In the genomic region with DNA sequence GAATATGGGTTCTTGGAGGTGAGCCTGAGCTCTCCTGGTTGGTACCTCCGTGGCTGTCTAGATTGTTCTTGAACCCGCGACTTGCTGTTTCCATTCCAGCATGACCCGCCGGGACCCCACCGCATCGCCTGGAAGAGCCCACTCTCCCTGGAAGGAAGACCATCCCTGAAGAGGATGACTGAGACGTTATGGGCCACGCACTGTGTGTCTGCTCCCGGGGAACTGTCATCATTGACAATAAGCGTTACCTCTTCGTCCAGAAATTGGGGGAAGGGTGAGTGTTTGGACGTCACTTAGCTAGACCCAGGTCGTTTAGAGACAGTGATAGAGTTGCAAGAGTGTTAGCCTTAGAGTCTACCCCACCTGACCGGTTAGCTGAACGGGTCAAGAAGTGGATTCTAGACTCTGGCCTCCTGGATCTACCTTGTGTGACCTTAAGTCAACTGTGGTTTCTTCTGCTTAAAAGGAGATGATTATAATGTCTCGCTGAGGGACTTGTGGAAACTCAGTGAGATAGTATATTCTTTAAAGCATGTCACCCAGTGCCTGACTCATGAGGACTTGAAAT, we compare ENCODE assay signal across 8 mouse cellular contexts. TPM values are rescaled to one million over a fixed set of nuclear protein-coding genes. Genes with fewer than 3 reads are reported as not detected.
DNase-seq lines count a peak whose midpoint lies in the region; ATAC-seq and TF ChIP-seq lines count a peak whose summit lies in the region.

No protein-coding gene starts in this region.

- TF ChIP-seq RAD21 in MEL (IDR thresholded peaks at IDR 0.05; ENCODE audit: low read depth, low read length): no peak

- H3K36me3 ChIP-seq in heart, embryonic 16.5 days (ENCODE audit: control insufficient read depth, insufficient read depth): peaks cover 22% of the 10 kb centered on the region
- H3K36me3 ChIP-seq in MEL (ENCODE audit: control insufficient read depth in 1 of 2, insufficient read depth in 2 of 2, low read length in 2 of 2): peaks cover 11 to 54% of the 10 kb centered on the region in 2 experiments; a peak in 3 of 4 replicates
- H3K36me3 ChIP-seq in hindbrain, embryonic 11.5 days (ENCODE audit: control insufficient read depth, insufficient read depth, low read length): 0 out of 2 replicates have a peak, but pooled peaks cover 2% of the 10 kb centered on the region
- H3K36me3 ChIP-seq in macrophage (ENCODE audit: inconsistent target): peaks cover 20% of the 10 kb centered on the region; the same call in 1 of the 2 replicates

- no peaks in the 10 kb centered on the region for H3K9me3 ChIP-seq in heart, embryonic 16.5 days (replicated peaks; ENCODE audit: control insufficient read depth, low read length)
- no peaks in the 10 kb centered on the region for H3K9me3 ChIP-seq in MEL (replicated peaks; ENCODE audit: insufficient read depth, low read length)
- no peaks in the 10 kb centered on the region for H3K9me3 ChIP-seq in hindbrain, embryonic 11.5 days (ENCODE audit: control insufficient read depth, low read length)

- DNase-seq in heart, postnatal 25 days (ENCODE audit: low spot score): no peak
- peak; percentile 31 for DNase-seq in MEL (ENCODE audit: low read depth, low spot score)
- no peak for DNase-seq in hindbrain, embryonic 11.5 days (ENCODE audit: low spot score)
- no peak for DNase-seq in right cerebral cortex, postnatal 25 days
- DNase-seq in urinary bladder, postnatal 36 days (ENCODE audit: low spot score in 2 of 2): no peak
- DNase-seq in embryo, embryonic 10 days (ENCODE audit: low spot score): no peak

- WGBS in heart, embryonic 16.5 days: 11% methylated on average over 17 of the region's 17 CpGs
- WGBS in hindbrain, embryonic 11.5 days: 14% methylated on average over 17 of the region's 17 CpGs
- 8% methylated on average over 17 of the region's 17 CpGs for WGBS in macrophage (ENCODE audit: missing documents)

- no peak for TF ChIP-seq EP300 in MEL (IDR thresholded peaks at IDR 0.05; ENCODE audit: low read depth in 1 of 2, low read length in 2 of 2)

- H3K27ac ChIP-seq in heart, embryonic 16.5 days (ENCODE audit: low read length): no peak overlapping the region
- H3K27ac ChIP-seq in MEL (ENCODE audit: control insufficient read depth, low read depth, low read length) (peak overlapping the region; percentile 55), macrophage (peak overlapping the region; percentile 71)
- no peak overlapping the region for H3K27ac ChIP-seq in hindbrain, embryonic 11.5 days (ENCODE audit: low read depth, low read length)

- H3K9ac ChIP-seq in heart, embryonic 16.5 days (ENCODE audit: low read length): peak overlapping the region; percentile 91
- H3K9ac ChIP-seq in MEL (ENCODE audit: control insufficient read depth, low read depth, low read length, poor library complexity, severe bottlenecking): peak overlapping the region; percentile 82
- peak overlapping the region; percentile 91 for H3K9ac ChIP-seq in hindbrain, embryonic 11.5 days (ENCODE audit: low read depth, low read length)

- H3K4me2 ChIP-seq in heart, embryonic 16.5 days (ENCODE audit: low read depth, low read length): peak overlapping the region; percentile 80
- H3K4me2 ChIP-seq in hindbrain, embryonic 11.5 days (replicated peaks; ENCODE audit: low read depth, low read length): peak overlapping the region; percentile 88

- ATAC-seq in heart, embryonic 16.5 days (replicated peaks; ENCODE audit: extremely low read depth, insufficient read depth, low FRiP score): no peak
- no peak; the same call in 1 of the 2 replicates for ATAC-seq in hindbrain, embryonic 11.5 days (ENCODE audit: low FRiP score)

- TF ChIP-seq POLR2A in MEL (IDR thresholded peaks at IDR 0.05; ENCODE audit: control insufficient read depth in 1 of 2, insufficient read depth in 1 of 2, low read depth in 1 of 2, low read length in 2 of 2, poor library complexity in 1 of 2): no peak

- H3K4me1 ChIP-seq in heart, embryonic 16.5 days (ENCODE audit: control insufficient read depth, insufficient read depth, low read length): peaks cover 18% of the 10 kb centered on the region
- H3K4me1 ChIP-seq in MEL (ENCODE audit: control insufficient read depth in 1 of 2, insufficient read depth in 2 of 2, low read length in 2 of 2): peaks cover 2 to 51% of the 10 kb centered on the region in 2 experiments; a peak in 3 of 4 replicates
- peaks cover 5% of the 10 kb centered on the region for H3K4me1 ChIP-seq in hindbrain, embryonic 11.5 days (replicated peaks; ENCODE audit: control insufficient read depth, insufficient read depth, low read length)

- no peak for TF ChIP-seq CTCF in MEL (IDR thresholded peaks at IDR 0.05 in 2 of 3, conservative IDR thresholded peaks at IDR 0.05 in 1 of 3; ENCODE audit: control insufficient read depth in 1 of 3, insufficient read depth in 1 of 3, low read depth in 2 of 3, low read length in 3 of 3, poor library complexity in 1 of 3, severe bottlenecking in 1 of 3)

- H3K79me2 ChIP-seq in MEL (ENCODE audit: control insufficient read depth, insufficient read depth, low read length, poor library complexity) (peaks cover 60% of the 10 kb centered on the region), macrophage (ENCODE audit: inconsistent target) (peaks cover 38% of the 10 kb centered on the region)

- peaks cover 2% of the 10 kb centered on the region for H3K27me3 ChIP-seq in heart, embryonic 16.5 days (ENCODE audit: control insufficient read depth, insufficient read depth, low read length)
- H3K27me3 ChIP-seq in MEL (ENCODE audit: control insufficient read depth in 1 of 2, insufficient read depth in 2 of 2, low read length in 2 of 2): no peaks in the 10 kb centered on the region
- H3K27me3 ChIP-seq in hindbrain, embryonic 11.5 days (ENCODE audit: control insufficient read depth, insufficient read depth, low read length): peaks cover 7% of the 10 kb centered on the region

- H3K4me3 ChIP-seq in heart, embryonic 16.5 days (ENCODE audit: low read length): peak overlapping the region; percentile 77
- peak overlapping the region; percentile 50 to 89 for H3K4me3 ChIP-seq in MEL (ENCODE audit: control insufficient read depth in 1 of 2, insufficient read depth in 1 of 2, low read depth in 2 of 2, low read length in 2 of 2)
- H3K4me3 ChIP-seq in hindbrain, embryonic 11.5 days (ENCODE audit: low read depth, low read length): peak overlapping the region; percentile 84
- peak overlapping the region; percentile 78 for H3K4me3 ChIP-seq in macrophage (ENCODE audit: inconsistent target)

- intact Hi-C loops in heart, postnatal 25 days (cut with DNase I): loop anchor here (2.0 kb wide), 1 partner anchor 40 kb away; no protein-coding TSS in a partner anchor

RNA-seq across cellular contexts. Expression of gene Stk16, which starts 0.6 kb away (rescaled TPM):
- 96.5 and 102 TPM in 2 replicates for polyA plus RNA-seq in heart, embryonic 16.5 days (2015; fragmentation: Nextera tagmentation; extraction: Ambion mirVana)
- 10 to 100 TPM; 45.2 to 48.8 TPM for total RNA-seq in heart, postnatal 25 days (2021)
- 83.2 and 110 TPM in 2 replicates for total RNA-seq in MEL (2012; rRNA removed)
- polyA plus RNA-seq in MEL (2012; ENCODE audit: insufficient read depth in 1 of 2, insufficient read length in 2 of 2, low read depth in 1 of 2, low replicate concordance in 2 of 2, missing spikeins in 1 of 2) (100 to 1,000 TPM in 1 of 2 experiments, not detected in 1; 154 TPM), macrophage (2018) (31.1 to 48.8 TPM (median 46.3 TPM) in 3 replicates)
- polyA plus RNA-seq in hindbrain, embryonic 11.5 days (2014; fragmentation: Nextera tagmentation; extraction: Ambion mirVana): 110 and 125 TPM in 2 replicates
- total RNA-seq in macrophage (2018; cell fraction: chromatin; rRNA removed): 100 to 1,000 TPM in 20 of 26 experiments, 10 to 100 TPM in 6; 62.9 to 184 (median 120) TPM
- total RNA-seq in macrophage (2018; cell fraction: cytosol; rRNA removed): 10 to 100 TPM; 24.8 to 46.0 (median 35.5) TPM
- 100 to 1,000 TPM in 10 of 26 experiments, 10 to 100 TPM in 16; 54.9 to 138 (median 91.8) TPM for total RNA-seq in macrophage (2018; cell fraction: nucleus; rRNA removed)

RNA-seq across cellular contexts. Expression of gene Glb1l, which starts 0.6 kb away (rescaled TPM):
- polyA plus RNA-seq in heart, embryonic 16.5 days (2015; fragmentation: Nextera tagmentation; extraction: Ambion mirVana): 7.7 and 8.8 TPM in 2 replicates
- 1 to 10 TPM; 2.3 to 4.0 TPM for total RNA-seq in heart, postnatal 25 days (2021)
- total RNA-seq in MEL (2012; rRNA removed): 4.0 and 7.6 TPM in 2 replicates
- polyA plus RNA-seq in MEL (2012; ENCODE audit: insufficient read depth in 1 of 2, insufficient read length in 2 of 2, low read depth in 1 of 2, low replicate concordance in 2 of 2, missing spikeins in 1 of 2): 10 to 100 TPM in 1 of 2 experiments, not detected in 1; 13.0 TPM
- 18.0 and 19.5 TPM in 2 replicates for polyA plus RNA-seq in hindbrain, embryonic 11.5 days (2014; fragmentation: Nextera tagmentation; extraction: Ambion mirVana)
- 100 to 1,000 TPM in 24 of 26 experiments, 10 to 100 TPM in 2; 78.5 to 191 (median 120) TPM for total RNA-seq in macrophage (2018; cell fraction: chromatin; rRNA removed)
- 10 to 100 TPM in 16 of 26 experiments, 1 to 10 TPM in 10; 6.4 to 16.9 (median 11.9) TPM for total RNA-seq in macrophage (2018; cell fraction: cytosol; rRNA removed)
- 10 to 100 TPM; 31.2 to 99.4 (median 64.4) TPM for total RNA-seq in macrophage (2018; cell fraction: nucleus; rRNA removed)
- 9.8 to 15.2 TPM (median 13.2 TPM) in 3 replicates for polyA plus RNA-seq in macrophage (2018)

RNA-seq across cellular contexts. Expression of gene Tuba4a, which starts 8.4 kb away (rescaled TPM):
- polyA plus RNA-seq in heart, embryonic 16.5 days (2015; fragmentation: Nextera tagmentation; extraction: Ambion mirVana): 63.3 and 81.2 TPM in 2 replicates
- total RNA-seq in heart, postnatal 25 days (2021): 1,000 to 10,000 TPM; 1,036 to 1,088 TPM
- 385 and 396 TPM in 2 replicates for total RNA-seq in MEL (2012; rRNA removed)
- polyA plus RNA-seq in MEL (2012; ENCODE audit: insufficient read depth in 1 of 2, insufficient read length in 2 of 2, low read depth in 1 of 2, low replicate concordance in 2 of 2, missing spikeins in 1 of 2) (100 to 1,000 TPM in 1 of 2 experiments, not detected in 1; 439 TPM), macrophage (2018) (23.4 to 32.3 TPM (median 23.9 TPM) in 3 replicates)
- 10.7 and 12.4 TPM in 2 replicates for polyA plus RNA-seq in hindbrain, embryonic 11.5 days (2014; fragmentation: Nextera tagmentation; extraction: Ambion mirVana)
- total RNA-seq in macrophage (2018; cell fraction: chromatin; rRNA removed): 1 to 10 TPM; 1.2 to 8.0 (median 3.6) TPM
- 10 to 100 TPM in 25 of 26 experiments, 1 to 10 TPM in 1; 9.0 to 24.0 (median 17.3) TPM for total RNA-seq in macrophage (2018; cell fraction: cytosol; rRNA removed)
- 10 to 100 TPM in 8 of 26 experiments, 1 to 10 TPM in 18; 3.1 to 17.7 (median 8.1) TPM for total RNA-seq in macrophage (2018; cell fraction: nucleus; rRNA removed)

RNA-seq across cellular contexts. Expression of gene Atg9a, which starts 19.2 kb away (rescaled TPM):
- polyA plus RNA-seq in heart, embryonic 16.5 days (2015; fragmentation: Nextera tagmentation; extraction: Ambion mirVana): 31.7 and 34.9 TPM in 2 replicates
- 10 to 100 TPM; 68.2 to 72.9 TPM for total RNA-seq in heart, postnatal 25 days (2021)
- total RNA-seq in MEL (2012; rRNA removed): 7.8 and 10.2 TPM in 2 replicates
- polyA plus RNA-seq in MEL (2012; ENCODE audit: insufficient read depth in 1 of 2, insufficient read length in 2 of 2, low read depth in 1 of 2, low replicate concordance in 2 of 2, missing spikeins in 1 of 2) (10 to 100 TPM in 1 of 2 experiments, not detected in 1; 26.1 TPM), macrophage (2018) (9.0 to 21.6 TPM (median 10.2 TPM) in 3 replicates)
- polyA plus RNA-seq in hindbrain, embryonic 11.5 days (2014; fragmentation: Nextera tagmentation; extraction: Ambion mirVana): 17.4 and 18.6 TPM in 2 replicates
- total RNA-seq in macrophage (2018; cell fraction: chromatin; rRNA removed): 100 to 1,000 TPM in 1 of 26 experiments, 10 to 100 TPM in 25; 33.1 to 101 (median 49.1) TPM
- total RNA-seq in macrophage (2018; cell fraction: cytosol; rRNA removed): 10 to 100 TPM; 13.7 to 24.7 (median 19.8) TPM
- 10 to 100 TPM; 27.1 to 76.2 (median 43.3) TPM for total RNA-seq in macrophage (2018; cell fraction: nucleus; rRNA removed)

RNA-seq across cellular contexts. Expression of gene Ankzf1, which starts 19.3 kb away (rescaled TPM):
- polyA plus RNA-seq in heart, embryonic 16.5 days (2015; fragmentation: Nextera tagmentation; extraction: Ambion mirVana): 22.8 and 32.0 TPM in 2 replicates
- 10 to 100 TPM; 11.2 to 12.9 TPM for total RNA-seq in heart, postnatal 25 days (2021)
- total RNA-seq in MEL (2012; rRNA removed): 5.5 and 8.1 TPM in 2 replicates
- polyA plus RNA-seq in MEL (2012; ENCODE audit: insufficient read depth in 1 of 2, insufficient read length in 2 of 2, low read depth in 1 of 2, low replicate concordance in 2 of 2, missing spikeins in 1 of 2) (10 to 100 TPM in 1 of 2 experiments, not detected in 1; 16.7 TPM), macrophage (2018) (7.3 to 11.6 TPM (median 9.2 TPM) in 3 replicates)
- polyA plus RNA-seq in hindbrain, embryonic 11.5 days (2014; fragmentation: Nextera tagmentation; extraction: Ambion mirVana): 12.8 and 14.9 TPM in 2 replicates
- 10 to 100 TPM; 15.5 to 87.6 (median 43.1) TPM for total RNA-seq in macrophage (2018; cell fraction: chromatin; rRNA removed)
- 1 to 10 TPM; 3.5 to 9.6 (median 6.0) TPM for total RNA-seq in macrophage (2018; cell fraction: cytosol; rRNA removed)
- 10 to 100 TPM; 11.0 to 67.7 (median 28.4) TPM for total RNA-seq in macrophage (2018; cell fraction: nucleus; rRNA removed)

Comparison
In these comparisons a context has a peak if more than half of its experiments do, and no peak if none do; other contexts are left out.
1. H3K27ac ChIP-seq: peak in MEL (single experiment) and macrophage (single experiment); none in heart, embryonic 16.5 days (single experiment) and hindbrain, embryonic 11.5 days (single experiment).
2. Peak in every context shown above with its lines, with median percentiles within 50 percentile points of each other: H3K4me3 ChIP-seq and H3K9ac ChIP-seq.